Mouse (Mus musculus) forebrain, embryonic 11.5 days (tissue): ENCODE measurements around the gene Pacrg. TPM values are rescaled to one million over a fixed set of nuclear protein-coding genes. Genes with fewer than 3 reads are reported as not detected.

ENCODE experiments used
- ATAC-seq: fragments of 200-750 bp; cut with Nextera tagmentation; replicated peaks from 2 replicates; pipeline ENCODE4 v1.8.0; 2017; ENCODE audit warnings: moderate TSS enrichment; ENCODE audit not compliant: low FRiP score
- DNase-seq: peaks from one replicate; pipeline ENCODE4 v3.0.0-alpha.2; 2017; ENCODE audit warnings: low spot score
- H3K27ac ChIP-seq: fragments of 300-500 bp; sonication (generic); 2 replicates; pipeline ENCODE4 v1.5.1; 2014; ENCODE audit warnings: low read depth, low read length
- H3K27me3 ChIP-seq: fragments of 300-500 bp; sonication (generic); 2 replicates; pipeline ENCODE4 v1.6.1; 2014; ENCODE audit warnings: mild to moderate bottlenecking, low read length, mixed read lengths; ENCODE audit not compliant: control insufficient read depth, insufficient read depth
- H3K36me3 ChIP-seq: fragments of 300-500 bp; sonication (generic); 2 replicates; pipeline ENCODE4 v1.6.1; 2014; ENCODE audit warnings: mild to moderate bottlenecking, low read length, moderate library complexity, mixed read lengths; ENCODE audit not compliant: control insufficient read depth, insufficient read depth
- H3K4me1 ChIP-seq: fragments of 300-500 bp; sonication (generic); replicated peaks from 2 replicates; pipeline ENCODE4 v1.6.1; 2014; ENCODE audit warnings: low read length, mixed read lengths; ENCODE audit not compliant: control insufficient read depth, insufficient read depth
- H3K4me2 ChIP-seq: fragments of 300-500 bp; sonication (generic); 2 replicates; pipeline ENCODE4 v1.6.1; 2014; ENCODE audit warnings: low read depth, mild to moderate bottlenecking, low read length, moderate library complexity, mixed read lengths; ENCODE audit not compliant: severe bottlenecking
- H3K4me3 ChIP-seq: fragments of 300-500 bp; sonication (generic); 2 replicates; pipeline ENCODE4 v1.5.1; 2014; ENCODE audit warnings: low read depth, low read length
- H3K9ac ChIP-seq: fragments of 300-500 bp; sonication (generic); 2 replicates; pipeline ENCODE4 v1.6.1; 2014; ENCODE audit warnings: low read length
- H3K9me3 ChIP-seq: fragments of 300-500 bp; sonication (generic); 2 replicates; pipeline ENCODE4 v1.6.1; 2016; ENCODE audit warnings: low read length, mixed read lengths; ENCODE audit not compliant: control insufficient read depth
- WGBS: fragments of 180-500 bp; shearing (Covaris S2); extraction: QIAGEN DNeasy Blood & Tissue Kit; methylation state at CpG from one replicate; pipeline ENCODE4 v1.1.7; 2014; 5-methylcytosine and 5-hydroxymethylcytosine counted together
- polyA plus RNA-seq: library from polyadenylated mRNA; unstranded; fragments of >200 nt; fragmentation: Nextera tagmentation; extraction: Ambion mirVana; gene quantifications from 2 replicates; pipeline ENCODE4 v1.2.1, GENCODE M21; 2014

Pacrg gene
- polyA plus RNA-seq, 1 experiment from 2014 or later = 4.7 TPM

- Histone ChIP-seq H3K27ac (no peak overlapping the region), H3K36me3 (no peaks in the 10 kb centered on the region), H3K4me2 (no peak overlapping the region), H3K9ac (no peak overlapping the region), H3K27me3 (no peaks in the 10 kb centered on the region), H3K4me3 (no peak overlapping the region), H3K9me3 (no peaks in the 10 kb centered on the region), H3K4me1 (no peaks in the 10 kb centered on the region)
- ATAC-seq = no peak
- no peak for DNase-seq
- WGBS = 90% methylated on average over 4 of the region's 4 CpGs
Observed at GRCm38 (mm10) chr17:10661294-10661693, 178.8 kb downstream of the Pacrg start.

DNA sequence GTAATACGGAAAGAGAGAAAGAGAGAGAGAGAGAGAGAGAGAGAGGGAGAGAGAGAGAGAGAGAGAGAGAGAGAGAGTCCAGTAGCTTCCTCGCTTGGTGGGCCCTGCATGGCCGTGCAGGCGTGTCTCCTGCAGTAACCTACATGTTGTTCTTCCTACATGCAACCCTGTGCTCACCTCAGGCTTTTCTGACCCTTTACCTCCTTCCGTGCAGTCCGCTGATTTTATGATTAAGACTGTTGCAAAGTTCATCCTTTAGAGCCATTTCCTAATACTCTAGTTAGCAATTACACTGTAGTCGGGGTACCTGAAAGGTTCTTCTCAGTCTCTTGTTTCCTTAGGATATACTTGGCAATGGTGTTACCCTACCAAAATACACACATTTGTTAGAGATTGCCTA is 196.5 kb downstream of the Pacrg start:
- H3K9ac ChIP-seq = no peak overlapping the region
- no peak overlapping the region for H3K4me2 ChIP-seq
- H3K9me3 ChIP-seq = no peaks in the 10 kb centered on the region
- ATAC-seq (no peak), DNase-seq (no peak)
- H3K4me1 ChIP-seq = no peaks in the 10 kb centered on the region
- H3K4me3 ChIP-seq = no peak overlapping the region
- H3K27me3 ChIP-seq = no peaks in the 10 kb centered on the region
- H3K36me3 ChIP-seq = no peaks in the 10 kb centered on the region
- WGBS = 89% methylated on average over 7 of the region's 7 CpGs
- H3K27ac ChIP-seq = no peak overlapping the region

GRCm38 (mm10) chr17:10639816-10640215 is 200.3 kb downstream of the Pacrg start:
- Histone ChIP-seq H3K27ac (no peak overlapping the region), H3K4me3 (no peak overlapping the region), H3K4me2 (no peak overlapping the region), H3K9ac (no peak overlapping the region), H3K9me3 (no peaks in the 10 kb centered on the region), H3K36me3 (no peaks in the 10 kb centered on the region), H3K4me1 (no peaks in the 10 kb centered on the region), H3K27me3 (no peaks in the 10 kb centered on the region)
- ATAC-seq (no peak), DNase-seq (no peak)
- WGBS = 84% methylated on average over 1 of the region's 1 CpGs

DNA sequence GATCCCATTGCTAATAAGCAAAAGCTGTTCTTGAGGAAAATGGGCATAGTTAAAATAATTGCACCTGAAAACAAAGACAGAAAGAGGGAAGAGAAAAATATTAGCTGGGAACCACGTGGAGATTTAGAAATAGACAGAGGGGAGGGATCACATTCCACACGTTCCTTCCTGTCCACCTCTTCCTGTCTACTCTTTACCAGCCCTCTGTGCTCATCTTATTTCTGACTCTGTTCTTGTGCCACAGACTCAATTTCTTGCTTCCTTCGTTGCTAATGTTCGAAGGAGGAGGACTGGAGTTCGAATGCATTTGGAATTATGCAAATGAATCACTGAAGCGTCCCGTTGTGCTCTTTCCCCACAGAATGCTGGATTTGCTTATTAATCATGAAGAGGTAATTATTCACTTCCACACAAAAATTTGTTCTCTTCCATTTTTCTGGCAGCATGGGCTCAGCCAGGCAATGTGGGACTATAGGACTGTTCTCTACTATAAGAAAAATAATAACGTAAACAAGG is 204.1 kb downstream of the Pacrg start:
- Histone ChIP-seq H3K36me3 (no peaks in the 10 kb centered on the region), H3K4me1 (no peaks in the 10 kb centered on the region), H3K4me3 (no peak overlapping the region), H3K9me3 (no peaks in the 10 kb centered on the region), H3K27ac (no peak overlapping the region), H3K27me3 (no peaks in the 10 kb centered on the region), H3K4me2 (no peak overlapping the region), H3K9ac (no peak overlapping the region)
- 74% methylated on average over 8 of the region's 8 CpGs for WGBS
- DNase-seq (no peak), ATAC-seq (no peak)

DNA sequence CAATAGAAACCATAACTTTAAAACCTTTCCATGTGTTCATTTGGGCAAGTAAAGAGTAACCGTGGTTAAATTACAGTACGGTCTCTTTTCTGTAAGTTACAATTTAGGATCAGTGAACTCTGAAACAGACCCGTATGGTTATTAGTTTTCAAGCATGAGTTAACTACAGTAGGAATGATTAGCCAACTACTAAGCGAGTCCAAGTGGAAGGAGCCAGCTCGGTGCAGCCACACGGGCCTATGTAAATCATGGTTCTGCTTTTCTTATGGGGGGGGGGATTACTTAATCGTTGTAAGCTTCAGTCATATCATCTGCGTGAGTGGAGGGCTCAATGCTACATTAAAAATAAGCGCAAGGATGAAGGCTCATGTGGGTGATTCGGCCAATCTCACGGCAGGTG is 204.6 kb downstream of the Pacrg start:
- 93% methylated on average over 11 of the region's 11 CpGs for WGBS
- no peak for DNase-seq
- ATAC-seq = no peak
- H3K36me3 ChIP-seq = no peaks in the 10 kb centered on the region
- H3K27me3 ChIP-seq = no peaks in the 10 kb centered on the region
- H3K9me3 ChIP-seq = no peaks in the 10 kb centered on the region
- H3K4me3 ChIP-seq = no peak overlapping the region
- H3K9ac ChIP-seq = no peak overlapping the region
- H3K4me2 ChIP-seq = no peak overlapping the region
- H3K4me1 ChIP-seq = peaks cover 4% of the 10 kb centered on the region; the same call in 1 of the 2 replicates
- H3K27ac ChIP-seq = no peak overlapping the region

- H3K36me3 ChIP-seq = no peaks in the 10 kb centered on the region
- peaks cover 5% of the 10 kb centered on the region; the same call in 1 of the 2 replicates for H3K4me1 ChIP-seq
- 89% methylated on average over 6 of the region's 6 CpGs for WGBS
- H3K4me2 ChIP-seq = no peak overlapping the region
- no peak overlapping the region for H3K4me3 ChIP-seq
- H3K27me3 ChIP-seq = no peaks in the 10 kb centered on the region
- H3K9ac ChIP-seq = no peak overlapping the region
- H3K9me3 ChIP-seq = no peaks in the 10 kb centered on the region
- no peak overlapping the region for H3K27ac ChIP-seq
- ATAC-seq = no peak
- no peak for DNase-seq
Observed at GRCm38 (mm10) chr17:10635046-10635445, 205.1 kb downstream of the Pacrg start.

DNA sequence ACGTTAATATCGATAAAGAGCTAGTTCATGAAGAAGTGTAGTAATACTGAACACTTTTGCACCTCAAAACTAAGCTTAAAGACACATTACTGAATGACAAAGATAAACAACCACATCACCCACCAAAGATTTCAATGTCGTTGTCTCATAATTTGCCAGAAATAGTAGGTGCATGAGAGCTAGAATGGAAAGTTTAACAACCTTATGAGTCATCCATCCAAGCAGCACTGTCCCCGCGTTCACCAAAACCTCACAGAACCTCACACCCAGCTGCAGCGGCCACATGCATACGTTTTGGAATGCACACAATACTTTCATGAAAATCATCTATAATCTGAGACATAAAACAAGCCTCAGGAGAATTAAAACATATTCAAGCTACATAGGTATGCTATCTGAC is 206.3 kb downstream of the Pacrg start:
- Histone ChIP-seq H3K4me3 (no peak overlapping the region), H3K9me3 (no peaks in the 10 kb centered on the region), H3K36me3 (no peaks in the 10 kb centered on the region), H3K4me2 (no peak overlapping the region), H3K27me3 (no peaks in the 10 kb centered on the region), H3K27ac (no peak overlapping the region), H3K9ac (no peak overlapping the region), H3K4me1 (peaks cover 5% of the 10 kb centered on the region; the same call in 1 of the 2 replicates)
- WGBS = 90% methylated on average over 7 of the region's 7 CpGs
- DNase-seq = no peak
- ATAC-seq = no peak

DNA sequence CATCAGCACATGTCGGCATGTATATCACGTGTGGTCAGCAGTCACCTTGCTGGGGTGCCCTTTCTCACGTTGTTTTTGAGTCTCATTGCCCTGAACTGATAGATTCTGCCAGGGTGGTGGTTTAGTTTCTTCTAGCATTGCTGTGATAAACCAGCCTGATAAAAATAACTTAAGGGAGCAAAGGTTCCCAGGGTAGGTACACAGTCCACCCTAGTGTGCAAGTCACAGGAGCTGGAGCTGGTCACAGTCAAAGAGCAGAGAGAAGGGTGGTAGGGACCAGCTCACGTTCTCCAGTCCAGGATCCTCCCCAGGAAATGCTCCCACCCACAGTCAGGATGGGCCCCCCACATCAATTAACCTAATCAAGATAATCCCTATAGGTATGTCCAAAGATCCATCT is 211.9 kb downstream of the Pacrg start:
- Histone ChIP-seq H3K4me3 (no peak overlapping the region), H3K9ac (no peak overlapping the region), H3K27ac (no peak overlapping the region), H3K4me2 (no peak overlapping the region), H3K9me3 (no peaks in the 10 kb centered on the region), H3K4me1 (peaks cover 8% of the 10 kb centered on the region; the same call in 1 of the 2 replicates), H3K27me3 (no peaks in the 10 kb centered on the region), H3K36me3 (no peaks in the 10 kb centered on the region)
- DNase-seq = no peak
- 83% methylated on average over 4 of the region's 4 CpGs for WGBS
- no peak for ATAC-seq

- no peak overlapping the region for H3K27ac ChIP-seq
- no peaks in the 10 kb centered on the region for H3K36me3 ChIP-seq
- DNase-seq (no peak), ATAC-seq (no peak)
- H3K4me1 ChIP-seq = peaks cover 8% of the 10 kb centered on the region; the same call in 1 of the 2 replicates
- no peak overlapping the region for H3K4me3 ChIP-seq
- no peaks in the 10 kb centered on the region for H3K9me3 ChIP-seq
- H3K9ac ChIP-seq = no peak overlapping the region
- WGBS = 68% methylated on average over 2 of the region's 2 CpGs
- H3K4me2 ChIP-seq = no peak overlapping the region
- no peaks in the 10 kb centered on the region for H3K27me3 ChIP-seq
Observed at GRCm38 (mm10) chr17:10627476-10627875, 212.6 kb downstream of the Pacrg start.
